In genomic region chr11:59810480-59811158, GRCm38 (mm10) we compare ENCODE assay signal across 8 mouse cellular contexts. TPM values are rescaled to one million over a fixed set of nuclear protein-coding genes. Genes with fewer than 3 reads are reported as not detected.
DNase-seq lines count a peak whose midpoint lies in the region; ATAC-seq and TF ChIP-seq lines count a peak whose summit lies in the region.

No protein-coding gene starts in this region.

- no peak for TF ChIP-seq CTCF in bone marrow, adult 2 months (IDR thresholded peaks at IDR 0.05; ENCODE audit: control insufficient read depth, insufficient read depth, low read length)
- TF ChIP-seq CTCF in midbrain, postnatal 0 days (IDR thresholded peaks at IDR 0.05) = no peak

- 0 out of 2 replicates have a peak, but pooled peaks cover 11% of the 10 kb centered on the region for H3K36me3 ChIP-seq in kidney, embryonic 16.5 days (ENCODE audit: insufficient read depth, low read length)
- H3K36me3 ChIP-seq in hindbrain, embryonic 15.5 days = peaks cover 14% of the 10 kb centered on the region
- H3K36me3 ChIP-seq in midbrain, postnatal 0 days (ENCODE audit: insufficient read depth, low read length) = peaks cover 22% of the 10 kb centered on the region

- H3K4me3 ChIP-seq in kidney, embryonic 16.5 days (ENCODE audit: low read length) = peak overlapping the region; percentile 73
- H3K4me3 ChIP-seq in bone marrow, adult 2 months (replicated peaks; ENCODE audit: control insufficient read depth, low read depth, low read length) = peak overlapping the region; percentile 87
- H3K4me3 ChIP-seq in hindbrain, embryonic 15.5 days = peak overlapping the region; percentile 68
- H3K4me3 ChIP-seq in midbrain, postnatal 0 days (ENCODE audit: low read depth, low read length) = peak overlapping the region; percentile 76

- H3K27me3 ChIP-seq in kidney, embryonic 16.5 days (ENCODE audit: insufficient read depth, low read length) = no peaks in the 10 kb centered on the region
- H3K27me3 ChIP-seq in hindbrain, embryonic 15.5 days = no peaks in the 10 kb centered on the region
- H3K27me3 ChIP-seq in midbrain, postnatal 0 days (ENCODE audit: insufficient read depth, low read length) = no peaks in the 10 kb centered on the region

- ATAC-seq in kidney, embryonic 16.5 days (ENCODE audit: low FRiP score, low TSS enrichment) = no peak
- ATAC-seq in hindbrain, embryonic 15.5 days (ENCODE audit: low FRiP score, low read depth) = no peak
- ATAC-seq in midbrain, postnatal 0 days (ENCODE audit: low FRiP score) = no peak

- TF ChIP-seq POLR2A in bone marrow, adult 2 months (IDR thresholded peaks at IDR 0.05; ENCODE audit: borderline replicate concordance, control insufficient read depth, low read depth, low read length) = no peak

- peak overlapping the region; percentile 94 for H3K27ac ChIP-seq in kidney, embryonic 16.5 days (ENCODE audit: low read length)
- H3K27ac ChIP-seq in bone marrow, adult 2 months (ENCODE audit: control insufficient read depth, insufficient read depth, low read depth, low read length, poor library complexity) = no peak overlapping the region
- peak overlapping the region; percentile 100 for H3K27ac ChIP-seq in hindbrain, embryonic 15.5 days (replicated peaks)
- peak overlapping the region; percentile 99 for H3K27ac ChIP-seq in midbrain, postnatal 0 days (ENCODE audit: low read depth, low read length)

- peak overlapping the region; percentile 91 for H3K9ac ChIP-seq in kidney, embryonic 16.5 days (replicated peaks; ENCODE audit: low read length)
- peak overlapping the region; percentile 93 for H3K9ac ChIP-seq in hindbrain, embryonic 15.5 days
- H3K9ac ChIP-seq in midbrain, postnatal 0 days (replicated peaks; ENCODE audit: low read length, poor library complexity, severe bottlenecking) = peak overlapping the region; percentile 85; the same call in 1 of the 2 replicates

- peaks cover 11% of the 10 kb centered on the region for H3K4me1 ChIP-seq in kidney, embryonic 16.5 days (ENCODE audit: insufficient read depth, low read length)
- H3K4me1 ChIP-seq in bone marrow, adult 2 months (ENCODE audit: control insufficient read depth, insufficient read depth, low read length) = peaks cover 4% of the 10 kb centered on the region; the same call in 1 of the 2 replicates
- peaks cover 19% of the 10 kb centered on the region for H3K4me1 ChIP-seq in hindbrain, embryonic 15.5 days (replicated peaks)
- H3K4me1 ChIP-seq in midbrain, postnatal 0 days (ENCODE audit: insufficient read depth, low read length) = peaks cover 8% of the 10 kb centered on the region; the same call in 1 of the 2 replicates

- DNase-seq in kidney, postnatal 14 days = no peak
- no peak for DNase-seq in midbrain, postnatal 0 days (ENCODE audit: low spot score)
- DNase-seq in thymus, postnatal 36 days = no peak
- no peak for DNase-seq in left cerebral cortex, adult 11 months (ENCODE audit: low spot score)
- DNase-seq in cerebellum, adult 8-10 months = no peak

- 60% methylated on average over 14 of the region's 14 CpGs for WGBS in kidney, embryonic 16.5 days
- WGBS in bone marrow, adult 2 months = 64% methylated on average over 14 of the region's 14 CpGs
- 60% methylated on average over 14 of the region's 14 CpGs for WGBS in hindbrain, embryonic 15.5 days
- 65% methylated on average over 14 of the region's 14 CpGs for WGBS in midbrain, postnatal 0 days

- H3K4me2 ChIP-seq in kidney, embryonic 16.5 days (replicated peaks; ENCODE audit: low read depth, low read length) = peak overlapping the region; percentile 76
- peak overlapping the region; percentile 83 for H3K4me2 ChIP-seq in hindbrain, embryonic 15.5 days
- H3K4me2 ChIP-seq in midbrain, postnatal 0 days (ENCODE audit: low read depth, low read length, poor library complexity, severe bottlenecking) = peak overlapping the region; percentile 83

- no peaks in the 10 kb centered on the region for H3K9me3 ChIP-seq in kidney, embryonic 16.5 days (ENCODE audit: low read length)
- no peaks in the 10 kb centered on the region for H3K9me3 ChIP-seq in hindbrain, embryonic 15.5 days
- H3K9me3 ChIP-seq in midbrain, postnatal 0 days (ENCODE audit: low read length) = no peaks in the 10 kb centered on the region

RNA-seq across cellular contexts. Expression of gene Flcn, which starts 0.8 kb away (rescaled TPM):
- 37.7 and 41.5 TPM in 2 replicates for polyA plus RNA-seq in kidney, embryonic 16.5 days (2015; fragmentation: Nextera tagmentation; extraction: Ambion mirVana)
- polyA plus RNA-seq in bone marrow, adult 2 months (2011; ENCODE audit: insufficient read depth, insufficient read length, low replicate concordance, missing spikeins) = 10.0 and 20.5 TPM in 2 replicates
- 42.4 and 44.8 TPM in 2 replicates for polyA plus RNA-seq in hindbrain, embryonic 15.5 days (2015; fragmentation: Nextera tagmentation; extraction: Ambion mirVana)
- 41.5 and 44.0 TPM in 2 replicates for total RNA-seq in midbrain, postnatal 0 days (2014; rRNA removed)
- polyA plus RNA-seq in midbrain, postnatal 0 days (2015; fragmentation: Nextera tagmentation; extraction: Ambion mirVana) = 31.0 and 34.7 TPM in 2 replicates

RNA-seq across cellular contexts. Expression of gene Pld6, which starts 23.2 kb away (rescaled TPM):
- polyA plus RNA-seq in kidney, embryonic 16.5 days (2015; fragmentation: Nextera tagmentation; extraction: Ambion mirVana) = 5.8 and 6.6 TPM in 2 replicates
- not detected in 2 replicates for polyA plus RNA-seq in bone marrow, adult 2 months (2011; ENCODE audit: insufficient read depth, insufficient read length, low replicate concordance, missing spikeins)
- 15.1 and 16.4 TPM in 2 replicates for polyA plus RNA-seq in hindbrain, embryonic 15.5 days (2015; fragmentation: Nextera tagmentation; extraction: Ambion mirVana)
- 18.3 and 19.0 TPM in 2 replicates for total RNA-seq in midbrain, postnatal 0 days (2014; rRNA removed)
- polyA plus RNA-seq in midbrain, postnatal 0 days (2015; fragmentation: Nextera tagmentation; extraction: Ambion mirVana) = 26.2 and 32.2 TPM in 2 replicates

RNA-seq across cellular contexts. Expression of gene Nt5m, which starts 28.6 kb away (rescaled TPM):
- 44.4 and 46.3 TPM in 2 replicates for polyA plus RNA-seq in kidney, embryonic 16.5 days (2015; fragmentation: Nextera tagmentation; extraction: Ambion mirVana)
- 6.2 and 8.2 TPM in 2 replicates for polyA plus RNA-seq in bone marrow, adult 2 months (2011; ENCODE audit: insufficient read depth, insufficient read length, low replicate concordance, missing spikeins)
- 70.3 and 74.8 TPM in 2 replicates for polyA plus RNA-seq in hindbrain, embryonic 15.5 days (2015; fragmentation: Nextera tagmentation; extraction: Ambion mirVana)
- total RNA-seq in midbrain, postnatal 0 days (2014; rRNA removed) = 72.6 and 86.9 TPM in 2 replicates
- polyA plus RNA-seq in midbrain, postnatal 0 days (2015; fragmentation: Nextera tagmentation; extraction: Ambion mirVana) = 92.2 and 99.1 TPM in 2 replicates

RNA-seq across cellular contexts. Expression of gene Cops3, which starts 29.0 kb away (rescaled TPM):
- 215 and 224 TPM in 2 replicates for polyA plus RNA-seq in kidney, embryonic 16.5 days (2015; fragmentation: Nextera tagmentation; extraction: Ambion mirVana)
- 21.8 and 79.9 TPM in 2 replicates for polyA plus RNA-seq in bone marrow, adult 2 months (2011; ENCODE audit: insufficient read depth, insufficient read length, low replicate concordance, missing spikeins)
- 183 and 185 TPM in 2 replicates for polyA plus RNA-seq in hindbrain, embryonic 15.5 days (2015; fragmentation: Nextera tagmentation; extraction: Ambion mirVana)
- total RNA-seq in midbrain, postnatal 0 days (2014; rRNA removed) = 94.1 and 104 TPM in 2 replicates
- 147 and 148 TPM in 2 replicates for polyA plus RNA-seq in midbrain, postnatal 0 days (2015; fragmentation: Nextera tagmentation; extraction: Ambion mirVana)
